Mouse (Mus musculus): ENCODE measurements around the gene Sema6d. TPM values are rescaled to one million over a fixed set of nuclear protein-coding genes. Genes with fewer than 3 reads are reported as not detected.

Sema6d gene
- polyA plus RNA-seq, 1 experiment, result not detected

DNA sequence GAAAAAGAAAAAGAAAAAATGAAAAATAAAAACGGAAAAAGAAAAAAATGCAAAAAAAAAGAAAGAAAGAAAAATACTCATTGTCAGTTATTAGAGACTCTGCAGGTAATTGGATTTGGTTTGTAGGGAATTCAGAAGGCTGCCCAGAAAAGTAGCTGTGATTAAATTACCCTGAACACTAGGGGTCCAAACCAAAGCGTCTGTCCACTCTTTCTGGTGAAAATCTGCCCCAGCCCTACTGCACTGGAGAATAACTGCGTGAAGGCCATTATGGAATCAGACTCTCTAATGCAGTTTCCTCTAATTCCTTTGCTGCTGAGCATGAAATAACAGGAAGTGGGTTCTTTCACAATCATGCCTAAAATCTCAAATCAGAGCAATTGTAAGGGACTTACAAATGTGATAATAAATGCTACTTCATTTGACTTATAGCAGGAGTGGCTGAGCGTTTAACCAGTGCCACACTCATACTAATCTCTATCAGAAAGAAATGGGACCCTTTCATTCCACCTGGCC, 112.8 kb downstream of the Sema6d start:
- Histone ChIP-seq H3K27ac (ENCODE audit: insufficient read depth, low read depth, low read length) (no peak overlapping the region), H3K4me3 (ENCODE audit: insufficient read depth, low read depth, low read length) (no peak overlapping the region), H3K4me1 (ENCODE audit: control insufficient read depth, insufficient read depth, low read length) (no peaks in the 10 kb centered on the region)
- 59% methylated on average over 4 of the region's 4 CpGs for WGBS
- TF ChIP-seq CTCF (IDR thresholded peaks at IDR 0.05; ENCODE audit: insufficient read depth, low read depth, low read length) (no peak), POLR2A (IDR thresholded peaks at IDR 0.05; ENCODE audit: insufficient read depth, low read depth, low read length) (no peak)

DNA sequence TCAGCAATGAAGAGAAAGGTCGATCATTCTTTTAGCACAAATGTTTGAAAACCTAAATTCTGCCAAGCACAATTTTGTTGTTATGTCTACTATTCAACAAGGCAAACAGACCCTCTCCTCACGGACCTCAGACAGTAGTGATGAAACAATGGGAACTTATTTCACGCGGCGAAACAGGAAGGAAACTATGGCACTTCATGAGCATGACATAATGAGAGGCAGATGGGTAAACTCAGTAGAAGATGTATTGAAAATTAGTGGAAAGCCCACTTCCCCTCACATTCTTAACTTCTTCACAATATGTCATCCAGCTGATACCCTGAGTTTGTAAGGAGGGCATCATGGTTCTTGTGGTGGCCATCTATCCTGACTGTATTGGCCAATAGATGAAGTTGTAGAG, 116.0 kb downstream of the Sema6d start:
- WGBS, result 91% methylated on average over 5 of the region's 5 CpGs
- Histone ChIP-seq H3K4me1 (ENCODE audit: control insufficient read depth, insufficient read depth, low read length) (no peaks in the 10 kb centered on the region), H3K27ac (ENCODE audit: insufficient read depth, low read depth, low read length) (no peak overlapping the region), H3K4me3 (ENCODE audit: insufficient read depth, low read depth, low read length) (no peak overlapping the region)
- TF ChIP-seq CTCF (IDR thresholded peaks at IDR 0.05; ENCODE audit: insufficient read depth, low read depth, low read length), result no peak
- TF ChIP-seq POLR2A (IDR thresholded peaks at IDR 0.05; ENCODE audit: insufficient read depth, low read depth, low read length), result no peak

DNA sequence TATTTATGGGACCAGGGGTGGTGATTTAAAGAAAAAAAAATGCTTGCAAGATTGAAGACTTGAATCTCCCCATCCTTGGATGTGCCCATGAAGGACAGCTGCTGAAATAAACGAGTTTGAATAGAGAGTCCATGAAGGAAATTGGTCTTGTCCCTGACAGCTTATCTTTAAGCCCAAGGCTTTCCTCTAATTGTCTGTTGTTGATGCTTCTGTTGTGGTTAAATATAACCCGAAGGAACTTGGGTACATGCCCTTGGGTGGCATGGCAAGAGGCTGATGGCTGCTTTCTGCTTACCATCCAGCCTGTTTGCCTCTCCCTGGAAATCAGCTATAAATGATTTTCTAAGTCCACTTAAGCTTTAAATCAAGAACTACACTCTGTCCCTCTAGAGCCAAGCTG, 118.5 kb downstream of the Sema6d start:
- H3K27ac ChIP-seq (ENCODE audit: insufficient read depth, low read depth, low read length), result no peak overlapping the region
- no peak overlapping the region for H3K4me3 ChIP-seq (ENCODE audit: insufficient read depth, low read depth, low read length)
- H3K4me1 ChIP-seq (ENCODE audit: control insufficient read depth, insufficient read depth, low read length), result no peaks in the 10 kb centered on the region
- WGBS, result 25% methylated on average over 2 of the region's 2 CpGs
- TF ChIP-seq POLR2A (IDR thresholded peaks at IDR 0.05; ENCODE audit: insufficient read depth, low read depth, low read length), result no peak
- TF ChIP-seq CTCF (IDR thresholded peaks at IDR 0.05; ENCODE audit: insufficient read depth, low read depth, low read length), result no peak

DNA sequence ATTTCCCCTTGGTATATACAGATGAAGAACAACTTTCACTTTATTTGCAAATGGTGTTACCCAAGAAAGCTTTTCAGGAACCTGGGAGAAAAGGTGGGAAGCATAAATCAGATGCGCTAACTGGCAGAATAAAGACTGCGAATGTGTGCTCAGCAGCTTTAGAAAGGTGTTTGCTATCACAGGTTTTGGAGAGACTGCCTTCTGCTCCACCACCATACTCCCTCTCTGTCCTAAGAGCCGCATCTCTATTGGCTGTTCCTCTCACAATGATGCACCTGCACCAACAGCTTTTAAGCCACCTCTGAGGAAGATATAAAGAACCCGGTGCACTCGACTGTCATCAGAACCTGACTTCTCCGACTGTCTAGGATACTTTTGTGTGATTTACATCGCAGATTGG, 133.8 kb downstream of the Sema6d start:
- Histone ChIP-seq H3K27ac (ENCODE audit: insufficient read depth, low read depth, low read length) (no peak overlapping the region), H3K4me1 (ENCODE audit: control insufficient read depth, insufficient read depth, low read length) (no peaks in the 10 kb centered on the region), H3K4me3 (ENCODE audit: insufficient read depth, low read depth, low read length) (no peak overlapping the region)
- 73% methylated on average over 7 of the region's 7 CpGs for WGBS
- TF ChIP-seq POLR2A (IDR thresholded peaks at IDR 0.05; ENCODE audit: insufficient read depth, low read depth, low read length) (no peak), CTCF (IDR thresholded peaks at IDR 0.05; ENCODE audit: insufficient read depth, low read depth, low read length) (no peak)

DNA sequence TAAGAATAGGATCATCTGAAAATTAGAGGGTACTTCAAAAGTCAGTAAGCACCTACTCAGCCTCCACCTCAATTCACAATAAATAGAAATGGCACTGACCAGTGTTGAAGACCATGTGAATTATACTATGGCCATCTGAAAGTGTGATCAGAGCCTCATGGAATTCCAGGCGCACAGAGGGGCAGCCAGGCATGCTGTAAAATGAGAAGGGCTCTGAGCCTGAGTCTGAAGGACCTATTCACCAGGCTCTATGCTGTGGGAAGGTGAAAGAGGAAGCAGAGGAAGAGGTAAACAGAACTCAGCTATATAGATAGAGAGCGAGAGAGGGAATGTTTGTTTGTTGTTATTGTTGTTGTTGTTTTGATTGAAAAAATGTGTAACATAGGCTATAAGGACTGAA, 134.6 kb downstream of the Sema6d start:
- 87% methylated on average over 2 of the region's 2 CpGs for WGBS
- Histone ChIP-seq H3K4me3 (ENCODE audit: insufficient read depth, low read depth, low read length) (no peak overlapping the region), H3K4me1 (ENCODE audit: control insufficient read depth, insufficient read depth, low read length) (no peaks in the 10 kb centered on the region), H3K27ac (ENCODE audit: insufficient read depth, low read depth, low read length) (no peak overlapping the region)
- no peak for TF ChIP-seq CTCF (IDR thresholded peaks at IDR 0.05; ENCODE audit: insufficient read depth, low read depth, low read length)
- TF ChIP-seq POLR2A (IDR thresholded peaks at IDR 0.05; ENCODE audit: insufficient read depth, low read depth, low read length), result no peak

DNA sequence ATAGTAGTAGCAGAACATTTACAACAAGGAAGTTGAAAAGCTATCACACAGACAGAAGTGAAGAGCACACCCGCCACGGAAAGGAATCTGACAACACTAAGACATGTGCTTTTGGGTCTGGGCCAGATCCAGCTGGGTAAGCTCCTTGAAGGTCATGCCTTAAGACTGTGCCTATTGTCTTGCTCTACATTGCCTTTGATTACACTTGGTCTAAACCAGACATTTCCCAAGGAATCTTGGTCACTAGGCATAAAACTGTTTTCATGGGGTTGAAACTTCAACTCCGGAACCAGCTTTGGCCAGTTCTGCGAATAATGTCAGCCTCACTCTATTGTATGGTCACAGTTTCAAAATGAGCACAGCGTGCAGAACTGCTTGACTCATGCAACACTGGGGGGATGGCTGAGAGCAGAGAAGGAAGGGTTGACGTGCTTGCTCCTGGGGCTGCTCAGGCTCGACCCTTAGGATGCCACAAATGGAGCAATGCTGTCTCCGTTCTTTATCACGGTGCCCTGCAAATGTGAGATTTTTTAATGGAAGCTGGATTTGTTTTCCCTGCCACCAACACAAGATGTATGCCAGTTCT, 145.0 kb downstream of the Sema6d start:
- Histone ChIP-seq H3K4me3 (ENCODE audit: insufficient read depth, low read depth, low read length) (no peak overlapping the region), H3K27ac (ENCODE audit: insufficient read depth, low read depth, low read length) (no peak overlapping the region), H3K4me1 (ENCODE audit: control insufficient read depth, insufficient read depth, low read length) (peaks cover 9% of the 10 kb centered on the region)
- 54% methylated on average over 9 of the region's 9 CpGs for WGBS
- TF ChIP-seq CTCF (IDR thresholded peaks at IDR 0.05; ENCODE audit: insufficient read depth, low read depth, low read length), result no peak
- no peak for TF ChIP-seq POLR2A (IDR thresholded peaks at IDR 0.05; ENCODE audit: insufficient read depth, low read depth, low read length)

DNA sequence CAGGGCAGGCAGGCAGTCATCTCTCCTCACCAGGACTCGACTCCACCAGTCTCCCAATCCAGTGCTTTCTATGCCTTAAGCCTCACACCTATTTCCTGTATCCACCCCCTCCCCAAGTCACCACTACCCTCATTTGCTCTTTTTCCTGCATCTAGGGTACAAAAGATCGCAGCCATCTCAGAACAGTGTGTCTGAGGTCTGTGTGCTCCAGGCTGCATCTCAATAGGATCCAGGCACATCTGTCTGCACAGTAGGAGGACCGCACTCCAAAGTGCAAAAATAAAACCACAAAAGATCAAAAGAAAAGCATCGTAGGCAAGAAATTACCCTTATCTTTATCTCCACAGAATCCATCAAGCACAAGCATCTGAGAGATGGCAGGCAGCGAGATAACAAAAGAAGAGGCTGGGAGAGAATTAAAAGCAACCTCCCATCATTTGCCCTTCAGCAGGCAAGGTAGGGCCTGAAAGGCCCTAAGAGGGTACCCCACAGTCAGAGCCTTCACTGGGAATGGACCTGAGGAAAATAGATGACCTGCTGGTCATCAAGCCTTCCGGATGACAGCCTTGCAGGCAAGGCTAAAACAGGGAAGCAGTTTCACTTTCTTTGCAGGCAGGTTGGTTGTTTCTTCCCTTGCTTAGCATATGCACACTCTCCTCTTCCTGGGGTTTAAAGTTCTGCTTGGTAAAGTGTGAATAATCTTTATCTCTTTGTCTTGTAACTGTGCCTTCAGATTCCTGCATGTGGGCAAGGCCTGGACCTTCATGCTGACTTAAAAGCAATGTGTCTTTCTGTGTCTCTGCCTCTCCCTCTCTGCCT, 145.7 kb downstream of the Sema6d start:
- WGBS, result 50% methylated on average over 6 of the region's 6 CpGs
- TF ChIP-seq POLR2A (IDR thresholded peaks at IDR 0.05; ENCODE audit: insufficient read depth, low read depth, low read length), result no peak
- no peak for TF ChIP-seq CTCF (IDR thresholded peaks at IDR 0.05; ENCODE audit: insufficient read depth, low read depth, low read length)
- H3K27ac ChIP-seq (ENCODE audit: insufficient read depth, low read depth, low read length), result no peak overlapping the region

DNA sequence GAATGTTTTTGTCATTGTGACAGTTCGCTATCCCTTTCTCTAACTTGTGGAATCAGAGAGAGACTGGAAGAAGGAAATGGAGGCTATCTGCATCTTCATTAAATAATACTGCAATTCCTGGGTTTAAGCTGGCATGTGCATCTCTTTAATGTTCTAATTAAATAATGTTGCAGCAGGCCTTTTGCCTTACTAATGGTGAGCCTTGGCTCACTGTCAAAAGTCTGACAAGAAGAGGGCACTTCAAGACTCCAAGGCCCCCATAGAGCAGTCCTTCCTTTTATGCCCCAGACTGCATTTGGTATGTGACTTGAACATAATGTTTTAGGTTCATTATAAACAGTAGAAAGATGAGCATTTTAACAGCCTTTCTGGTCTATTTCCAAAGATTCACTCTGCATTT, 147.1 kb downstream of the Sema6d start:
- 96% methylated on average over 1 of the region's 1 CpGs for WGBS

More for the DNA sequence above, 145.7 kb downstream of the Sema6d start:
- Histone ChIP-seq H3K4me3 (ENCODE audit: insufficient read depth, low read depth, low read length) (no peak overlapping the region), H3K4me1 (ENCODE audit: control insufficient read depth, insufficient read depth, low read length) (peaks cover 7% of the 10 kb centered on the region)

DNA sequence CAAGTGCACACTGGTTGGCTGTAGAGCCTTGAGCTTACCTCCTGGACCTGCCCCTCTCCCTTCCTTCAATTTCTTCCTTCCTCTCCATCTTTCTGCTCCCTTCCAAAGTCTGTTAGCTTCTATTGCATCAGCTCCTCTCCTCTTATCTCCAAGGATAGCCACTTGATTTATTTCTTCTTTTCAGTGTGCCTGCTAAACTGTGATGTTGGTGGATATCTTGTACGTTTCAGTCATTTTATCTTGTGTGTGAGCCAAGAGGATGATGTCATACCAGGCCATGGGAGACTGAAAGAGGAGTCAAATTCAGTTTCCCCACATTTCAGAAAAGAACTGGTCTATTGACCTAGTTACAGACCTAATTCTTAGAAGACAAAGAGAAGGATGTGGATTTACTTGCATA, 153.8 kb downstream of the Sema6d start:
- Histone ChIP-seq H3K4me1 (ENCODE audit: control insufficient read depth, insufficient read depth, low read length) (no peaks in the 10 kb centered on the region), H3K4me3 (ENCODE audit: insufficient read depth, low read depth, low read length) (no peak overlapping the region), H3K27ac (ENCODE audit: insufficient read depth, low read depth, low read length) (peak overlapping the region; percentile 29; the same call in 1 of the 2 replicates)
- TF ChIP-seq POLR2A (IDR thresholded peaks at IDR 0.05; ENCODE audit: insufficient read depth, low read depth, low read length) (no peak), CTCF (IDR thresholded peaks at IDR 0.05; ENCODE audit: insufficient read depth, low read depth, low read length) (no peak)
- WGBS, result 57% methylated on average over 1 of the region's 1 CpGs

More for the DNA sequence above, 147.1 kb downstream of the Sema6d start:
- TF ChIP-seq CTCF (IDR thresholded peaks at IDR 0.05; ENCODE audit: insufficient read depth, low read depth, low read length) (no peak), POLR2A (IDR thresholded peaks at IDR 0.05; ENCODE audit: insufficient read depth, low read depth, low read length) (no peak)
- no peak overlapping the region for H3K27ac ChIP-seq (ENCODE audit: insufficient read depth, low read depth, low read length)
- H3K4me3 ChIP-seq (ENCODE audit: insufficient read depth, low read depth, low read length), result no peak overlapping the region
- peaks cover 7% of the 10 kb centered on the region for H3K4me1 ChIP-seq (ENCODE audit: control insufficient read depth, insufficient read depth, low read length)

Data from olfactory bulb, adult 2 months (tissue).